Mouse (Mus musculus) left cerebral cortex, postnatal 10 days (tissue): ENCODE measurements around the gene Ift140. TPM values are rescaled to one million over a fixed set of nuclear protein-coding genes. Genes with fewer than 3 reads are reported as not detected.

Experiments
- DNase-seq, 2 experiments: peaks; one replicate each; pipeline ENCODE4 v3.0.0; 2021 to 2022; ENCODE audit warnings: low spot score in 2 of 2, mixed read lengths in 1 of 2; ENCODE audit errors: extremely low spot score in 1 of 2
- intact Hi-C: fragments of 180-260 bp; cut with DNase I; formaldehyde crosslinking; loops from one replicate; pipeline ENCODE4 v1.15.1; 2025
- total RNA-seq, 2 experiments: library from RNA; stranded (reverse); gene quantifications; 2 replicates each; pipeline ENCODE4 v1.2.3; 2021

Ift140 gene
- total RNA-seq: 10 to 100 TPM; 25.4 to 28.9 TPM

DNA sequence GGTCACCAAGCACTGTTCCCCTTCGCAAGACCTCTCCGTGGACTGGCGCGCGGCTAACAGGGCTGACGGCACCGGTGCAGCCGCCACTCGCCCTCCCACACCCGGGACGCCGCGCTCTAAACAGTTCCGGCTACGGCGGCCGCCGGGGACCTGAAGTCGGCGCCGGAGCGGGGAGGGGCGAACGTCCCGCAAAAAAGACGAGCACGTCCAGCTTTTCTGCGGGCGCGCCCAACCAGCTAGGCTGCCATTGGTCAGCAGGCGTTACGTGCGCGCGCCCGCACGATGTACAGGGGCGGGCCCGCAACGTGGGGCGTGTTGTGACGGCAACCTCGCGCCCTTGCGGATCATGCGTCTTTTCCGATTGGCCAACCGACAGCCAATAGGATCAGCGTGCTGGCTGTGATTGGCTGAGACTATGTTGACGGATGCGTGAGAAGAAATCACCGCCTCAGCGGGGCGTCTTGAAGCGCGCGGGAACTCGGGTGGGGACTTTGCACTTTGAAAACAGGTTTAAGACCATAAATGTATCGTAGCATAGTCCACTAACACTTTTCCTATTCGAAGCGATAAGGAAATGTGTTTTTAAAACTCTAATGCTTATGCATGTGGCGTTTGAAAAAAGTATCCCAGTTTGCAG lies at the start of gene Ift140, which contains the start of gene Cramp1l:
TSS of gene Ift140 (plus strand) at position 431 of the 637 bp plus-strand sequence.
TSS of gene Cramp1l (minus strand) at position 134 of the 637 bp plus-strand sequence.
- DNase-seq: peak; percentile 99 to 100
- intact Hi-C loops: no loop called here

GRCm38 (mm10) chr17:24987221-24987620 lies 28.7 kb upstream of the Ift140 start:
- intact Hi-C loops: no loop called here
- no peak for DNase-seq

GRCm38 (mm10) chr17:24994721-24995120 lies 21.2 kb upstream of the Ift140 start:
- intact Hi-C loops: no loop called here
- DNase-seq: no peak

GRCm38 (mm10) chr17:25005102-25005501 lies 10.8 kb upstream of the Ift140 start:
- no peak for DNase-seq
- intact Hi-C loops: no loop called here

DNA sequence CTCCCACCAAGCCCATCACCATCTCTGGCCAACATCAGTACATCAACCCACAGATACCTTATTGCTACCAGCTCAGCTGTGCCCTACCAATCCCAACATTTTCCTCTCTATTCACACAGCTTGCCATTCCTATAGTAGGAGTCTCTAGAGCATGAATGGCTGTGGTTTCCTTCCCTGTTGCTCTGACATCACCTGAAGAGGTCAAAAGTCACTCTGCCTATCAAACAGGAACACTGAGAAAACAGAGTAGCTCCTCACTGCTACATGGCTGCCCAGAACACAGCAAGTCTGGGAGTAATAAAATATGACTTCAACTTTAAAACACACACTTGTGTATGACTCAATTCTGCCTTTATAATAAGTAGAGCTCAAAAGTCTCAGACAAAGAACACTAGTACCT lies 8.4 kb upstream of the Ift140 start:
- intact Hi-C loops: no loop called here
- DNase-seq: no peak

- intact Hi-C loops: no loop called here
- peak in 1 of 2 experiments; percentile 58 for DNase-seq
Measured at GRCm38 (mm10) chr17:25013606-25014501, 2.0 kb upstream of the Ift140 start.

DNA sequence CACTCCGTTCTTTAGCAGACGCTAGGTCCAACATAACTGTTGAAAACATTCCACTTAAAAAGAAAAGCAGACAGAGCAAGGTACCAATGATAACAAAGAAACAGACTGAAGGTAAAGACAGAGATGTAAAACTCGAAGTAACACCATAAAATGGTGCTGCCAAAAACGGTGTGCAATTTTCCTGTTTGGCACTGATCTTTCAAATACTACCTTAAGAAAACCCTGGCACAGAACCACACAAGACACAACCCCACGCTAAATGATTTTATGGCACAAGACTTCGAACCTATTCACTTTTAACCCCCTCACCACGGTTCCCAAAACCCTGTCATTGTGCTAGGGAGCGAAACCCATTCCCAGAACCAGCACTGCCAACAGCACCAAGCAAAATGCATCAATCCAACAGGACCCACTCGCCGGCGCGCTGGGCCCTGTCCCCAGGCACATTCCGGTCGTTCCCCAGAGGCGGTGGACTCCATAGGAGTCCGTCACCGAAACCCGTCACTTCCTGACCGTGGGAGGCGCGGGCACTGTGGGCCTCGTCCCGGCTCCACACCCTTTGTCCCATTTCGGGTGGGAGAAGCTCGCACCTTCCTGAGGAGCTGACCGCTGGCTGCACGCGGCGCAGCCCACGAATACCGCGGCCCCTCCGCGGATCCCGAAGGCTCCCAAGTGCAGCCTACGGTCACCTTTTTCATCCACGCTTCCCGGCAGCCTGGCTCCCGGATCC lies 879 bp upstream of the Ift140 start:
- intact Hi-C loops: no loop called here
- DNase-seq: peak; percentile 17 to 79

DNA sequence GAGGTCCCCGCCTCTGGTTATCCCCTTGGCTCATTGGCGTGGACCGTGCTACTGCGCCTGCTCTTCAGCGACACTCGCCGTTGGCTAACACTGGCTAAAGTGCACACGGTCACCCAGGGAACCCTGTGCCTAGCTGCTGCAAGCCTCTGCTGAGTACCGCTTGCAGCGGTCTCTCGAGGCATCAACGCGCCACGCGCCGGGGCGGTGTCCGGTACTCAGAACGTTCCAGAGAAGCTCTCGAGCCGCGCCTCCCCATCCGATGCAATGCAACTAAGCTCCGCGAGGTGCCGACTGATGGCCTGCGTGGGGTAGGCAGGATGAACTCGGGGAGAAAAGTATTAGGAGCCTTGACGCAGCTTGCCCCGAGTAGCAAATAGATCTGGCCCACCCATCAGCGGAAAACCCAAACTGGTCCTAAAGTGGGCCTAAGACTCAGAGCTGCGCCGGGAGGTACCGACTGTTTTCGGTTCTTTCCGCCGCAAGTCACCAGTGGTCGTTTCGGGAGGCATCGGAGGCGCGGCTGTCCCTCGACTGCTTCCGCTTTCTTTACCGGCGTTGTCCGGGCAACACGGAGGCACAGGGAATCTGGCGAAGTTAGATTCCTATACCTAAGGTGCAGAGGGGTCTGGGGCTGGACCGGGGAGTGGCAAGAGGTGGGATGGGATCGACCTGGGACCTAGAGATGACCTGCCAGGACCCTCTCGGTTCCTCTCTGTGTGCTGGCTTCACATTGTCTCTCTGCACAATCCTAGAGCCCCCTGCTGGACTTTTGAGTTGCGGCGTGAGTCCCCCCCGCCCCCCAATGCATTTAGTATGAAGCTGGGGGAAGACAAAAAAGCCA lies 627 bp downstream of the Ift140 start:
- peak; percentile 66 to 86 for DNase-seq
- intact Hi-C loops: no loop called here

- no peak for DNase-seq
- intact Hi-C loops: loop anchor here (2.0 kb wide), 1 partner anchor 39 kb away; no protein-coding TSS in a partner anchor
Measured at GRCm38 (mm10) chr17:25036183-25036582, 20.3 kb downstream of the Ift140 start.

- DNase-seq: no peak
- intact Hi-C loops: no loop called here
Measured at GRCm38 (mm10) chr17:25044879-25045278, 29.0 kb downstream of the Ift140 start.

- intact Hi-C loops: no loop called here
- no peak for DNase-seq
Measured at GRCm38 (mm10) chr17:25045281-25045680, 29.4 kb downstream of the Ift140 start.

DNA sequence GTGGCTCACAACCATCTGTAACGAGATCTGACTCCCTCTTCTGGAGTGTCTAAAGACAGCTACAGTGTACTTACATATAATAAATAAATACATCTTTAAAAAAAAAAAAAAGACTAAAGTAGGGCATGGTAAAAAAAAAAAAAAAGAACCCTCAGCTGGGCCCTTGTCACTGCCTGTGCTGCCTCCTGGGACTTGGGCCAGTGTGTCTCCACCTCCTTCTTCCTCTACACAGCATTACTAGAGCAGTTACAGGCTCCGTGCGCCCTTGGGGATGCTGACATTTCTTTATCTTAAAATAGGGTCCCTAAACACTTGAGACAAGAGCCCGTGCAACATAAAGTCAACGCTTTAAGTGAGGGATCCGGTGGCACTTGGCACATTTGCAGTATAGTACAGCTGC lies 31.3 kb downstream of the Ift140 start:
- intact Hi-C loops: no loop called here
- DNase-seq: peak in 1 of 2 experiments; percentile 30

DNA sequence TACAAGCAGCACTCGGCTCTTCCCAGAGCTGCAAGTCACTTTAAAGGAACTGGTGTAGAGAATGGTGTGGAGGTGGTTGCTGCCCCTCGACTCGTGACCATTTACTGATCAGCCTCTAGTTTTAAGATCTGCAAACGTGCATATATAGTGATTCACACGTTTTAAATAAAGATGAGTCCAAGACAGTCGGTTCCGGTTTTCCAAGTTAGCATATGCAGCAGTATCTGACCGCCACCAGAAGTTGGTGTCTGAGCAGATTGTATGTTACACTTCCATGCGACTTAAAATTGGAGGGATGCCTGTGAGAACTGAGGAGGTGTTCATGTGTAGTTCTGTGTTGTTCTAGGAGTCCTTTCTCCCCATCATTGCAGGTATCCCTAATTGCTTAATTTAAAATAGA lies 37.4 kb downstream of the Ift140 start:
- DNase-seq: no peak
- intact Hi-C loops: no loop called here

GRCm38 (mm10) chr17:25057041-25057440 lies 41.2 kb downstream of the Ift140 start:
- intact Hi-C loops: no loop called here
- no peak for DNase-seq

GRCm38 (mm10) chr17:25063261-25063660 lies 47.4 kb downstream of the Ift140 start:
- intact Hi-C loops: no loop called here
- no peak for DNase-seq

GRCm38 (mm10) chr17:25063872-25064271 lies 48.0 kb downstream of the Ift140 start:
- DNase-seq: no peak
- intact Hi-C loops: no loop called here

- intact Hi-C loops: no loop called here
- DNase-seq: peak in 1 of 2 experiments; percentile 85
Measured at GRCm38 (mm10) chr17:25064351-25064750, 48.5 kb downstream of the Ift140 start.

- intact Hi-C loops: no loop called here
- no peak for DNase-seq
Measured at GRCm38 (mm10) chr17:25065189-25065588, 49.3 kb downstream of the Ift140 start.
